Mouse (Mus musculus) embryo, embryonic 11.5 days (tissue): ENCODE measurements around the gene Sprn.
"Not testable (repeated sequence)": the region's sequence is repeated elsewhere in the genome, so short reads cannot be mapped to it uniquely, and the experiment has no call there.

Source experiments
- DNase-seq: peaks from one replicate; pipeline ENCODE4 v3.0.0-alpha.2; 2012; ENCODE audit warnings: low read depth, low spot score

Gene Sprn

GRCm38 (mm10) chr7:140144550-140144949 lies 10.1 kb downstream of the Sprn start:
- no peak for DNase-seq

DNA sequence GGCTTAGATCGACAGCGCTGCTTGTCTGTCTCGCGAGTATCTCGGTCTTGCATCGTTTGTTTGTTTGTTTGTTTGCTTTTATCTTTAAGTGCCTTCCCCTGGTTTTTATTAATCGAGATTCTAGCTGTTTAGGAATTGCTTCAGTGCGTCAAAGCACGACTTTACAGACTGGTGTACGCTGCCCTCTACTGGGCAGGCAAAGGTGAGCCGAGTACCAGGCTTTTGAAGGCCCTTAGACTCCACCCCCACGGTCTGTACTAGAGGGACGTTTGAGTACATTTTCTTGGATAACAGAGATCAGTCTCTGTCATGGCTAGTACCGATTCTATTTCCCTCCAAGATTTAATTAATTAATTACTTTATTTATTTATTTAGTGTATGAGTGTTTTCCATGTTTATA lies 13.3 kb downstream of the Sprn start:
- DNase-seq, result peak; percentile 40

DNA sequence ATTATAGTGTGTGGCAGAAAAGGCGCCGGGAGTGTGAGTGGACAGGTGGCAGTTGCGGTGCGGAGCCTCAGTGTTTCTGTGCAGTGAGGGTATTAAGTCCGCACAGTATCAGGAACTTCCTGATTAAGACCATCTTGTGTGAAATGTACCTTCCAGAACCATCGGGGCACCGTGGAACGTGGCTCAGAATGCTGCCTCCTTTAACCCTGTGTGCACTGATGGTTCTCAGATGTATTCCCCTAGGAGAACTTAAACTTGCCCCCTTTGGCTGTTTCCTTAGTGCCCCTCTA lies 16.7 kb downstream of the Sprn start:
- no peak for DNase-seq

GRCm38 (mm10) chr7:140137135-140138020 lies 17.3 kb downstream of the Sprn start, which contains the start of gene Mtg1:
Gene Mtg1, plus strand, starts transcription at chr7:140137564.
- peak; percentile 91 for DNase-seq

GRCm38 (mm10) chr7:140135106-140135770 lies 19.4 kb downstream of the Sprn start:
- no peak for DNase-seq

GRCm38 (mm10) chr7:140134033-140134432 lies 20.6 kb downstream of the Sprn start:
- DNase-seq, result not testable (repeated sequence)

DNA sequence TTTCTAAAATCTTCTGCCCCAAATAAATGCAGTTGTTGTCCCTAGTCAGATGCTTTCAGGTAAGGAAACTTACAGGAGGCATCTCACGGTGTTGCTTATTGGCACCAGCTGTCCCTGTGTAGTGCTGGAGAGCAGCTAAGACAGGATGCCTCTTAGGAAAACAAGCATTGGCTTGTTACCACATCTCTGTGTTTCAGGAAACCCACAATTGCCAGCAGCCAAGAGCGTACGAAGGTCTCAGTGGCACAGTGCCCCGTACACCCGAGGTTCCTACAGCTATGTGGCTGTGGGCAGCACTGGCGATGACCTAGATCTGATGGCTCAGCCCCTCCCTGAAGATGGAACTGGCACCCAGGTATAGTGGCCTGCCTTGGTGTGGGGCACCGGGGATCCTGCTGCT lies 22.5 kb downstream of the Sprn start:
- not testable (repeated sequence) for DNase-seq

DNA sequence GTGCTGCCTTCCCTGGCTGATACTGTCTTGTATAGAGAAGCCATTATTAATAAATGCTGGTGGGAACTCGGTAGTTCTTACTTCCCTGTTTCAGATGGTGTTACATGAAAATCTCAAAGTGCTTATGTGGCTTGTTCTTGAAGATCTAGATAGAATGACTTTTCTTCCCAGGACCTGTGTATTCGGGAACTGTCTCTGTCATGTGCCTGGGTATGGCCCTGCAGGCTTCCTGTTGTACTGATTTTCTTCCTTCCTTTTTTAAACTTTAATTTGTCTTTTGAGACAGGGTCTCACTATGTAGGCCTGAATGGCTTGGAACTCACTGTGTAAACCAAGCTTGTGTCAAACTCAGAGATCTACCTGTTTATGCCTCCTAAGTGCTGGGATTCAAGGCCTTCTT lies 26.8 kb downstream of the Sprn start:
- DNase-seq, result no peak

GRCm38 (mm10) chr7:140126934-140127333 lies 27.7 kb downstream of the Sprn start:
- DNase-seq, result no peak

DNA sequence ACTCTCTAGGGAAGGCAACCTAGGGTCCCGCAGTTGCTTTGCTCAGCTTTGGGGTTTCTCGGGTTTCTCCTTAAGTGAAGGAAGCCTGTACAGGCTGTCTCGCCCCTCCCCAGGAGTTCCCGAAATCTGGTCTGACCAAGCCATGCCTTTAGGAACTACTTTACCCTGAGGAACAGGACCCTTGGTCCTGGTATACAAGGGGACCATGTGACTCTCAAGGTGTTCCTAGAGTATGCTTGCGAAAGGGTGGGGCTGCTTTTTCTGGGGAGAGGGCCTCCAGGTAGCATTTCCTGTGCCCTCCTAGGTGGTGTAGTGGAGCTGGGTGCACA lies 28.7 kb downstream of the Sprn start:
- no peak for DNase-seq

- DNase-seq, result peak; percentile 83
Observed at GRCm38 (mm10) chr7:140125278-140126021, 29.2 kb downstream of the Sprn start.

GRCm38 (mm10) chr7:140124382-140124781 lies 30.3 kb downstream of the Sprn start:
- no peak for DNase-seq

DNA sequence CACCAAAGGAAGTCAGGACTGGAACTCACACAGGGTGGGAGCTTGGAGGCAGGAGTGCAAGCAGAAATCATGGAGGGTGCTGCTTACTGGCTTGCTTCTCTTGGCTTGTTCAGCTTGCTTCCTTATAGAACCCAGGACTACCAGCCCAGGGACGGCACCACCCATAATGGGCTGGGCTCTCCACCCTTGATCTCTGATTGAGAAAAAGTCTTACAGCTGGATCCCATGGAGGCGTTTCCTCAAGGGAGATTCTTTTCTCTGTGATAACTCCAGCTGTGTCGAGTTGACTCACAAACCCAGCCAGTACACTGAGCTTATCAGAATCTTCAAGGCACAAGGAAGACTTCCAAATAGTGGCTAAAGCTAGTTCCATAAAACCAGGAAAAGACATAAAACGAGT lies 31.9 kb downstream of the Sprn start:
- DNase-seq, result no peak

DNA sequence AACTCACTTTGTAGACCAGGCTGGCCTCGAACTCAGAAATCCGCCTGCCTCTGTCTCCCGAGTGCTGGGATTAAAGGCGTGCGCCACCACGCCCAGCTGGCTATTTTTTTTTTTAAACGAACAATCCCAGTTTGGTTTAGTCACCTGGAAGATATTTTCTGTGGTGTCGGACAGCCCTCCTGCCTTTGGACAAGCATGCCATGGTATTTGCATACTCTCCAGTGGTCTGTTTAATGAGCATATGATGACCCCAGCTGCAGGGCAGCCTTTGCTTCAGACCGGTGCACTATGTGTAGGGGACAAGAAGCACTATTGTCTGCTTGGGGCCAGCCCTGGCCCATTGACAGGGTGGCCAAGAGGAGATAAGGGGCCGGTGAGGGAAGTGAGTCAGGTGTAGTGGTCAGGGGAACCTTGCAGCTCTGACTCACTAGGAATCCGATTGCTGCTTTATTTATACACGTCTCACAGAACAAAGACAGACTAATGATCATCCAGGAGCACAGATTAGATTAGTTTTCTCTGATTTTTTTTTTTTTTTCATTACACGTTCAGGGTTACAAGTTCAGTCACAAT lies 33.3 kb downstream of the Sprn start:
- no peak for DNase-seq

DNA sequence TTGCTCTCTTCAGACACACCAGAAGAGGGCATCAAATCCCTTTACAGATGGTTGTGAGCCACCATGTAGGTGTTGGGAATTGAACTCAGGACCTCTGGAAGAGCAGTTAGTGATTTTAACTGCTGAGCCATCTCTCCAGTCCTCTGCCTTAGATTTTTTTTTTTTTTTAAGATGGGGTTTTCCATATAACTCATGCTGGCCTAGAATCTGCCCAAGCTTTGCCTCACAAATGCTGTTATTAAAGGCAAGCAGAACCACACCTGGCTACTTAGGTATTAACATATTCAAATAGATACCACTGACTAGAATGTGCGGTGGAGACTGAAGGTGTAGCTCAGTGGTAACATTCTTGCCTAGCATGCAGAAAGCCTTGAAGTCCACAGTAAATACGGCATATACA lies 34.2 kb downstream of the Sprn start:
- no peak for DNase-seq

- peak; percentile 76 for DNase-seq
Observed at GRCm38 (mm10) chr7:140116329-140117054, 38.2 kb downstream of the Sprn start, which contains the start of gene Echs1. Gene Echs1, minus strand, starts transcription at chr7:140116476.

DNA sequence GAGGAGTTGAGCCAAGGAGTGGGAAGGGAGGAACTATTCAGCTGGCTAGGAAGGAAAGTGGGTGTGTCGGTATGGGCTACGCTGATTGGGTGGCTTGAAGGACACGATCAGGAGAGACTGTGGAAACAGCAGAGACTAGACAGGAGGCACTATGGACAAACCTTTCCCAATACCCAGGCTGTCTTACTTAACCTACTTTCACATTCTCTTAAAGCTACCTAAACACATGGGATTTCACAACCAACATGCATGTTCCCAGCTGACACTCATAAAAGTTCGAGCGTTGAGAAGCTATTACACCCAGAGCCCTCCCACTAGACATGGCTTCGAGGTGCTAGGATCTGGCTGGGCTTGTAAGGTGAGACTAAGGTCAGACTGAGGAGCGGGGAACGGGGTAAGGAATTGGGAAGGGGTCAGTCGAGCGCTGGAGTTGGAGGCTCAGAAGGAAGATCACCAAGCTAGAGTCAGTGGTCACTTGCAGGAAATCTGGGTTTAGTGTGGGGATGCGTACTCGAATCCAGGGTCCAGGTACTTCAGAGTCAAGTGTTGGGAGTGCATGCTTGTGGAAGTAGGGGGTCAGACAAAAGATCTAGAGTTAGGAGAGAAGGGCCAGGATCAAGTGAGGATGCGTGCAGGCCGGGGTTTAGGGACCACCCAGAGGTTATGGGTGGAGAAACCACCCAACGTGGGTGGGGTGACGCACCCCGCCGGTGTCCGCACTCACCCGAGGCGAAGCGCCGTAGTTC lies 38.9 kb downstream of the Sprn start, which contains the start of gene Paox:
TSS of gene Paox (plus strand) at position 217 of the 746 bp plus-strand sequence.
- DNase-seq, result peak; percentile 44

GRCm38 (mm10) chr7:140111943-140112342 lies 42.7 kb downstream of the Sprn start:
- DNase-seq, result no peak

GRCm38 (mm10) chr7:140104009-140104408 lies 50.7 kb downstream of the Sprn start:
- DNase-seq, result no peak

- peak; percentile 56 for DNase-seq
Observed at GRCm38 (mm10) chr7:140101993-140102860, 52.5 kb downstream of the Sprn start, which contains the start of gene Fuom. Gene Fuom, minus strand, starts transcription at chr7:140102441.
